Mouse (Mus musculus) midbrain, embryonic 16.5 days (tissue): ENCODE results near the gene Cacna1c. TPM values are rescaled to one million over a fixed set of nuclear protein-coding genes. Genes with fewer than 3 reads are reported as not detected.
A peak's percentile ranks its signal among the peaks of the same experiment; 100 is the strongest.

Experiments
- ATAC-seq: fragments of 200-750 bp; cut with Nextera tagmentation; 2 replicates; pipeline ENCODE4 v1.8.0; 2017; ENCODE audit warnings: moderate TSS enrichment
- H3K27ac ChIP-seq: fragments of 300-500 bp; sonication (generic); 2 replicates; pipeline ENCODE4 v1.5.1; 2014; ENCODE audit warnings: mild to moderate bottlenecking, low read length, mixed read lengths
- H3K27me3 ChIP-seq: fragments of 300-500 bp; sonication (generic); 2 replicates; pipeline ENCODE4 v1.6.1; 2014; ENCODE audit warnings: low read depth, low read length, mixed read lengths; ENCODE audit not compliant: control insufficient read depth, insufficient read depth
- H3K36me3 ChIP-seq: fragments of 300-500 bp; sonication (generic); 2 replicates; pipeline ENCODE4 v1.6.1; 2014; ENCODE audit warnings: mild to moderate bottlenecking, low read length, moderate library complexity, mixed read lengths; ENCODE audit not compliant: control insufficient read depth, insufficient read depth
- H3K4me1 ChIP-seq: fragments of 300-500 bp; sonication (generic); 2 replicates; pipeline ENCODE4 v1.6.1; 2014; ENCODE audit warnings: mild to moderate bottlenecking, low read length, mixed read lengths; ENCODE audit not compliant: control insufficient read depth, insufficient read depth
- H3K4me2 ChIP-seq: fragments of 300-500 bp; sonication (generic); 2 replicates; pipeline ENCODE4 v1.6.1; 2014; ENCODE audit warnings: mild to moderate bottlenecking, low read length, mixed read lengths
- H3K4me3 ChIP-seq: fragments of 300-500 bp; sonication (generic); 2 replicates; pipeline ENCODE4 v1.5.1; 2014; ENCODE audit warnings: low read depth, mild to moderate bottlenecking, low read length, moderate library complexity, mixed read lengths
- H3K9ac ChIP-seq: fragments of 300-500 bp; sonication (generic); 2 replicates; pipeline ENCODE4 v1.6.1; 2014; ENCODE audit warnings: low read depth, low read length, mixed read lengths
- H3K9me3 ChIP-seq: fragments of 300-500 bp; sonication (generic); replicated peaks from 2 replicates; pipeline ENCODE4 v1.6.1; 2014; ENCODE audit warnings: mild to moderate bottlenecking, low read length, mixed read lengths; ENCODE audit not compliant: control insufficient read depth, poor library complexity, severe bottlenecking
- WGBS: fragments of 180-500 bp; shearing (Covaris S2); extraction: QIAGEN DNeasy Blood & Tissue Kit; methylation state at CpG from one replicate; pipeline ENCODE4 v1.1.7; 2014; 5-methylcytosine and 5-hydroxymethylcytosine counted together
- polyA plus RNA-seq: library from polyadenylated mRNA; unstranded; fragments of >200 nt; fragmentation: Nextera tagmentation; extraction: Ambion mirVana; gene quantifications from 2 replicates; pipeline ENCODE4 v1.2.1, GENCODE M21; 2015

Gene Cacna1c
- polyA plus RNA-seq, 1 experiment from 2014 or later, result 8.1 TPM

DNA sequence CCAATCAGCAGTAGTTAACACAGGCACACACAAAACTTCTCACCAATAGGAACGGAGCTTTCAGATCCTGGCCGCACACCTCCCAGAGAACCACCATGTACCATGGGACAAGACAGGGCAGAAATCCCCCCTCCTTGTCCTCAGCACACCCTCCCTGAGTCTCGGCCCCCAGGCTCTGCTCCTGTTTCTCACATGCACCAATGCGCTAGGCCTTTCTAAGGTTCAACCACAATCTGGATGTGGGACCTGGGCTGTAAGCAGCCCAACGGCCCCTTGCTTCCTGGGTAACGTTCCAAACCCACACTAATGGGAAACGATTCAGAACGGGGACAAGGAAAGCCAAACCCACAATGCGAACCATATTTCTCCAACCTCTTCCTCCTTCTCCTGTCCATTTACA is 237.7 kb downstream of the Cacna1c start:
- Histone ChIP-seq H3K4me2 (no peak overlapping the region), H3K9me3 (no peaks in the 10 kb centered on the region), H3K36me3 (no peaks in the 10 kb centered on the region), H3K27ac (no peak overlapping the region), H3K4me3 (no peak overlapping the region), H3K4me1 (peaks cover under 1% of the 10 kb centered on the region), H3K27me3 (no peaks in the 10 kb centered on the region), H3K9ac (no peak overlapping the region)
- ATAC-seq, result no peak
- 97% methylated on average over 9 of the region's 9 CpGs for WGBS

DNA sequence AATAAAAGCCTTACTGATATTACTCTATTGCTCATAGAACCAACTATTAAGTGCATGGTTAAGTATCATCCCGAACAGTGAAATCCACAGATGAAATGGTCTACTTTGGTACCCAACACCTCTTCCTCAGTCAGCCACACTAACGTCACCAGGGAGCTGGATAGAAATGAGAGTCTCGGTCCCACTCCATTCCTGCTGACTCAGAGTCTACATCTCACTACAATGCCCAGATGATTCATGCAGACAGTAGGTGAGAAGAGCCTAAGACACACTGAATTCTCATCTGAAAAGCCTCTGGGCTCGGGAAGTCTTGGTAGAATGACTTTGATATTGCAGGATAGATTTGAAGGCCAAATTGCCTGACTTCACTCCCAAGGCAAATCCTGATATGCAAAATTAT is 240.0 kb downstream of the Cacna1c start:
- no peak overlapping the region for H3K4me2 ChIP-seq
- H3K27me3 ChIP-seq, result no peaks in the 10 kb centered on the region
- H3K9me3 ChIP-seq, result no peaks in the 10 kb centered on the region
- no peak for ATAC-seq
- H3K4me3 ChIP-seq, result no peak overlapping the region
- WGBS, result 84% methylated on average over 4 of the region's 4 CpGs
- H3K27ac ChIP-seq, result no peak overlapping the region
- H3K9ac ChIP-seq, result no peak overlapping the region
- H3K36me3 ChIP-seq, result no peaks in the 10 kb centered on the region
- H3K4me1 ChIP-seq, result no peaks in the 10 kb centered on the region

DNA sequence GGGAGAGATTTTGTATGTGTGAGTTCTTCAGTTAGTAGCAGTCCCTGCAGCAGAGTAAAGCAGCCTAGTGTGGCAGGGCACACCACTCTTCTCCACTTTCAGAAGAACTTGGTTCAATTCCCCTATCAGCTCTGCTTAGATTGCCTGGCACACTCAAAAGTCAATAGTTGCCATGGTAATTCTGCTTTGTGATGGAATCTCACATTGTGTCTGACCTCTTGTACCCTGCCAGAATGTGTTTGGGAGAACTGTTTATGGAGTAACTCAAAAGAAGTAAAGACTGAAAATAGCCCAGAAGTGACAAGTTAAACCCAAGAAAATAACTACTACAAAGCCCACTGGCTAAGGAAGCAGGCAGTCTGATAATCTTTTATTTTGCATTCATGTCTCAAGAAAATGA is 240.4 kb downstream of the Cacna1c start:
- Histone ChIP-seq H3K4me3 (no peak overlapping the region), H3K27me3 (no peaks in the 10 kb centered on the region), H3K4me1 (no peaks in the 10 kb centered on the region), H3K27ac (no peak overlapping the region), H3K36me3 (no peaks in the 10 kb centered on the region), H3K9me3 (no peaks in the 10 kb centered on the region), H3K4me2 (no peak overlapping the region), H3K9ac (no peak overlapping the region)
- no peak for ATAC-seq

DNA sequence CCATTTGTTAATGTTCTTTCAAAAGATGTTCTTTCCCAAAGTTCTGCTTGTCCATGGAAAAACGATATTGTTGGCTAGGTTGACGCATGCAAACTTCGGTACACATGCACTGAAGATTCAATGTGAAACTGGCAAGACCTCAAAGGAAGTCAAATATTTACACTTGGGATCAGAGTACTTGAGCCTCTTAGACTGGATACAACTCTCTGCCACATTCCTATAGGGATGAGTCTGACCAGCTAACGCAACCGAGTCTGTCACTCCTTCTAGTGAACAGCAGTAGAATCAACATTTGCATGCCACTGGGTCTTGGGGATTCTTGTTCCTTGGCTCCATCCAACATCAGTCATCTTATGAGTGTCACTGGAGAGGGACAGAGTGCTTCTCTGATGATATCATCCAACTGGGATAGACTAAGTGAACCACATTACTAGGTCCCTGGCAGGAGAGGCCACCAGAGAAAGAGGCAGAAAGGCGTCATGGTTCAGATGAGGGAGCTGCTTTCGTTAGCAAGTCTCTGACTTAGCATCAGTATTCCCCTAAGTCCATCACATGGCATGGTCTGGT is 241.1 kb downstream of the Cacna1c start:
- no peak overlapping the region for H3K9ac ChIP-seq
- no peak for ATAC-seq
- no peaks in the 10 kb centered on the region for H3K9me3 ChIP-seq
- WGBS, result 88% methylated on average over 7 of the region's 7 CpGs
- no peaks in the 10 kb centered on the region for H3K27me3 ChIP-seq
- H3K4me3 ChIP-seq, result no peak overlapping the region
- H3K4me2 ChIP-seq, result no peak overlapping the region
- H3K4me1 ChIP-seq, result no peaks in the 10 kb centered on the region
- H3K36me3 ChIP-seq, result no peaks in the 10 kb centered on the region
- H3K27ac ChIP-seq, result no peak overlapping the region

DNA sequence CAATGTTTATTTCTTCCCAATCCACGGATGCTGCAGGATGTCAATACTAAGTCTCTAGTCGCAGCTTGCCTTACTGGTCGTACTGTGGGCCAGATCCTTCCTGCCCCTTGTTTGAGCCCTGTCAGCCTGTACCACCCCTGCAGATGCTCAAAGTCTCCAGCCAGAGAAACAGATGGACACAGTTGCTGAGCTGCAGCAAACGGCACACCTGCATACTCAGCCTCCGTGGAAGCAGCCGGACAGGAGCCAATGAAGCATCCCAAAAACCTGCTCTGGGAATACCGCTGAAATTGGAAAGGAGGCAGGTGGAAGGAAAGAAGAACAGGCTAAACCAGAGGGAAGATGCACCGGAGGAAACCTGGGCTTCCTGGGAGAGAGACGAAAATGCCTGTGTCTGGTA is 243.8 kb downstream of the Cacna1c start:
- H3K4me1 ChIP-seq, result no peaks in the 10 kb centered on the region
- no peaks in the 10 kb centered on the region for H3K9me3 ChIP-seq
- H3K27ac ChIP-seq, result no peak overlapping the region
- no peaks in the 10 kb centered on the region for H3K36me3 ChIP-seq
- 83% methylated on average over 9 of the region's 9 CpGs for whole genome bisulfite sequencing
- no peak for ATAC-seq
- no peak overlapping the region for H3K9ac ChIP-seq
- H3K4me2 ChIP-seq, result no peak overlapping the region
- H3K27me3 ChIP-seq, result no peaks in the 10 kb centered on the region
- H3K4me3 ChIP-seq, result no peak overlapping the region

DNA sequence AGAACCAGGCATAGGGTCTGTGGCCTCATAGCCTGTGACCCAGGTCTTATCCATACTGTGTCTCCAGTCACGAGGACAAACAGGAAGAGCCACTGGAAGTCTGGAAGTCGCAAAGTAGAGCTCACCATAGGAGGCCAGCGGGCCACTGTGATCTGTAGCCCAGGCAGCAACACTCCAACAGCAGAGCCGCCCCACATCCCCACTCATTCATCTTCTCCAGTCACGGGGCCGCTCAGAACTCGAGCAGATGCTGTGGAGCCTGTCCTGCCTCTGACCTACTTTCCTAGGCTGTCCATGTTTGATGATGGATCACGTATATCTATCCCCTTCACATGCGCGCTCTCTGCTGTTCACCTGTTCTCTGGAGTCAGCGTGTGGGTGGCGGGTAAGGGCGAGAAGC is 246.0 kb downstream of the Cacna1c start:
- Histone ChIP-seq H3K9me3 (no peaks in the 10 kb centered on the region), H3K9ac (no peak overlapping the region), H3K4me2 (no peak overlapping the region), H3K4me3 (no peak overlapping the region), H3K4me1 (no peaks in the 10 kb centered on the region), H3K27ac (no peak overlapping the region), H3K36me3 (no peaks in the 10 kb centered on the region), H3K27me3 (no peaks in the 10 kb centered on the region)
- peak; percentile 36; the same call in 1 of the 2 replicates for ATAC-seq
- 74% methylated on average over 13 of the region's 13 CpGs for WGBS

DNA sequence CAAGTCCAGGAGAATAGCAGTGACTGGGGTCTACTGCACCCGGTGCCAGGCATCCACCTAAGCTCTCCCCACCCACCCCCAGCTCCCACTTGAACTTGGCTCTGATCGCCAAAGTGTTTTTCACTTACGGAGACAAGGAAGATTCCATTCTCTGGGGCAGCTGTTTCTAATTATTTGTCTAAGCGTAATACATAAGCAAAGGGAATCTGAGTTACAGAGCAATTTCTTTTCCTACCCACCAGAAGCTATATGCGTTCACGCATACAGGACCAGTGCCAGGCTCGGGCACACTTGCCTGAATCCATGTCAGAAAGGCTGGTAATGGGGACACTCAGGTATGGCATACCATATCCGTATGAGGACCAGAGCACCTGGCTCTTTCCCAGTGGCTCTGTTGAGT is 248.9 kb downstream of the Cacna1c start:
- no peak overlapping the region for H3K4me2 ChIP-seq
- no peak overlapping the region for H3K4me3 ChIP-seq
- no peaks in the 10 kb centered on the region for H3K27me3 ChIP-seq
- H3K36me3 ChIP-seq, result no peaks in the 10 kb centered on the region
- 0 out of 2 replicates have a peak, but pooled peaks cover 3% of the 10 kb centered on the region for H3K4me1 ChIP-seq
- no peak for ATAC-seq
- H3K9ac ChIP-seq, result no peak overlapping the region
- H3K9me3 ChIP-seq, result no peaks in the 10 kb centered on the region
- 87% methylated on average over 8 of the region's 8 CpGs for WGBS
- no peak overlapping the region for H3K27ac ChIP-seq

DNA sequence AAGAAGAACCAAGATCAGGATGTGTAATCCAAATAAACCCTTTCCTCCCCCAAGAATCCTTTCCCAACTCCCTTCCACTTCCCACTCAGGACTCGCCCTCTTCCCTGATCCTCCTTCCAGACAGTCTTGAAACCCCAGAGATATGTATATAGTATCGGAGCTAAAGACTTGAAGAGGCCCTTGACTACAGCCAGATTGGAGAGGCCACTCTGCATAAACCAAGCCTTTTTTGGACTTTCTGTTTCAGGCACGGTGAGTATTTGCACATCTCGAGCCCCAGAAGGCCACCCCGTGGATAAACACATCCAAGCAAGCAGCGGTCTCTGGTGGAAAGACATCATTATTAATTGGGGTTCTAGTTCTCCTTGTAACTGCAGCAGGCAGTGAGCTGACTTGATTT is 249.6 kb downstream of the Cacna1c start:
- 90% methylated on average over 6 of the region's 6 CpGs for WGBS
- Histone ChIP-seq H3K36me3 (no peaks in the 10 kb centered on the region), H3K27ac (no peak overlapping the region), H3K4me3 (no peak overlapping the region), H3K9ac (no peak overlapping the region), H3K9me3 (no peaks in the 10 kb centered on the region), H3K27me3 (no peaks in the 10 kb centered on the region), H3K4me1 (0 out of 2 replicates have a peak, but pooled peaks cover 3% of the 10 kb centered on the region), H3K4me2 (no peak overlapping the region)
- ATAC-seq, result no peak

DNA sequence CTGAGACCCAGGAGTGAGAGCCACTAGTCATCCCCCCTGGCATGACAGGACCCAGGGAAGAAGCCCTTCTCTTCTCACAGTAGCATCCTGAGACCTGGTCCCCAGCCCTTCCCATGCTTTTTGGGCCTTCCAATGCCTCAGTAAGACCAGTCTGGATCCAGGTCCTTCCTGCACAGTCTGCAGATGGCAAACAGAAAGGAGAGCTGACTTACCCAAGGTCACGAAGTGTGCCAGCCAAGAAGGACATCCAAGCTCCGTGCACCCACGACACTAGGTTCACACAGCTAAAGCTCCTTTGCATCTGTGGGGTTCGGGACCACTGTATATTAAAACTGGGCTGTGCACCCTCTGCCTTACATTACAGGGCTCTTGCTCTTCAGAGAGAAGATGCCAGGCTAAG is 252.1 kb downstream of the Cacna1c start:
- Histone ChIP-seq H3K9ac (no peak overlapping the region), H3K27me3 (no peaks in the 10 kb centered on the region), H3K4me1 (peaks cover 5% of the 10 kb centered on the region), H3K36me3 (no peaks in the 10 kb centered on the region), H3K27ac (no peak overlapping the region), H3K4me2 (no peak overlapping the region), H3K4me3 (no peak overlapping the region), H3K9me3 (no peaks in the 10 kb centered on the region)
- 88% methylated on average over 4 of the region's 4 CpGs for WGBS
- no peak for ATAC-seq
